Mouse (Mus musculus): ENCODE measurements around the gene Hist1h3c.

- TF ChIP-seq CTCF (IDR thresholded peaks at IDR 0.05; ENCODE audit: low read depth) (no peak), EP300 (IDR thresholded peaks at IDR 0.05; ENCODE audit: low read depth) (peak; percentile 6; the same call in 1 of the 2 replicates)
Observed at GRCm38 (mm10) chr13:23740256-23740840, 5.1 kb downstream of the Hist1h3c start.
